Mouse (Mus musculus): ENCODE results near the gene Slc35f5.
"Not testable (repeated sequence)": the region's sequence is repeated elsewhere in the genome, so short reads cannot be mapped to it uniquely, and the experiment has no call there.

Slc35f5 gene

GRCm38 (mm10) chr1:125560259-125561192 lies at the start of gene Slc35f5:
TSS of gene Slc35f5 (plus strand) at chr1:125560595.
- peak; percentile 97 for DNase-seq

- DNase-seq, result no peak
Measured at GRCm38 (mm10) chr1:125514706-125515105, 45.7 kb upstream of the Slc35f5 start.

DNA sequence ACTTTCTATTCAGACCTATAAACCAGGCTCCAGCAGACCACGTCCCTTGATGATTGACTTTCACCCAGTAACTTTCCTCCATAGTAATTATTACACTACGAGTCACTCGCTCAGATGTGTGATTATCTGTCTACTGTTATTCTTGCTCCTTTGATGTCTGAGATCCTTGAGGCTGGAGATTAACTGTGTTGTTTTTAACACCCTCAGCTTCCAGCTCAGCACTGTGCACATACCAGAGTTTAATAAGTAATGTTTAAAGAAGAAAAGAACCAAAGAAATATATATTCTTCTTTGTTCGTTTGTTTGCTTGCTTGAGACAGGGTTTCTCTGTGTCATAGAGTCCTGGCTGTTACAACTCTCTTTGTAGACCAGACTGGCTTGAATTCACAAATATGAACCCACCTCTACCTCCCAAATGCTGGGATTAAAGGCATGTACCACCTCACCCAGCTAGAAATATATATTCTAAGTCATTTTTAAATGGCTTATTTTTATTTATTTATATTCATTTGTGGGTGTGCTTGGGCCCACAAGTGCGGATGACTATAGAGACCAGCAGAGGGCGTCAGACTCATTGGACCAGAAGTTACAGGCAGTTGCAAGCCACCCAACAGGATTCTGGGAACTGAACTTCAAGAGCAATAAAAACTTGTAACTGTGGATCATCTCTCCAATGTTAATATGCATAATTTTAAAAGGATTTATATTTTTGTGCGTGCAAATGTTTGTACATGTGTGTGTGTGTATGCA lies 43.3 kb upstream of the Slc35f5 start:
- no peak for DNase-seq

- DNase-seq, result no peak
Measured at GRCm38 (mm10) chr1:125519107-125519611, 41.2 kb upstream of the Slc35f5 start.

DNA sequence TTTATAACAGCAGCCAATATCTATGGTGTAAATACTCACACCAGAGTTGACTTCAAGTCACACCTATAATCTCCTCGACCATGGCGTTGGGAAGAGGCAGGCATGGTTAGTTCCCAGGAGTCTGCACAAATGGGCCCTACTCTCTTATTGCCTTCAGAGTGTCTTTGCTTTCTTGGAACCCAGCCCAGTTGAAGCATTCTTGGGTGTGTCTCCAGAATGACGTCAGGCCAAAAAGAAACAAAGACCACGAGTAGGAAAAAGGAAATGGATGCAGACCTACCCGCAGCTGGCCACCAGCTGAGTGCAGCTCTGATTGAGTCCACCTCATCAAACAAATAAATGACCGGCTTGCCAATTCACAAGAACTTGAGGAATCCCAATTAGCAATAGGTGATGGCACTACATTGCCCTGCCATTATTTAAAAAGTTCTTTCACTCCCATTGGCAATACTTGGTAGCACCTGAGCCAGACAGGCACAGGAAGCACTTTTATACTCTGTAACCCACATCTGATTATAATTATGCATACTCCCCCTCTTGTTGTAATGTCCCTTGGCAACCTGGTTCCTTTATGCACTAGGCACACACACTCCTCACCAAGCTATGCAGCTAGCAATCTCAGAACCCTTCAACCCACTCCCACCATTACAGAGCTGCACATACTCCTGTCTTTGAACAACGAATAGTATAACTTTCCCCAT lies 34.3 kb upstream of the Slc35f5 start:
- DNase-seq, result peak; percentile 17

DNA sequence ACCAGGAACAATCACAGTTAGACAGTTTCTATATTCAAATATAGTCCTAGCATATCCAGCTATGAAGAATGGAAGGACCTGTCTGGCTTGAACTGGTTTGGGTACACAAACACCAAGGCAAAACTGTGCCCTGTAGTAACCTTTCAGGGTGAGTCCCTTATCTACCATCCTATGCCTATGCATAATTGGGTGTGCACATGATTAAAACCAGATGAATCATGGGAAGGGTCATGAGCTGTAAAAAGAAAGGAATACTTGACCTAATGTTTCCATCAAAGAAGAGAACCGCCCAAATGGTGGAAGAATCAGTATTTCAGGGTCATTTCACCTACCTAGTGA lies 33.8 kb upstream of the Slc35f5 start:
- DNase-seq, result no peak

- no peak for DNase-seq
Measured at GRCm38 (mm10) chr1:125527364-125527763, 33.0 kb upstream of the Slc35f5 start.

DNA sequence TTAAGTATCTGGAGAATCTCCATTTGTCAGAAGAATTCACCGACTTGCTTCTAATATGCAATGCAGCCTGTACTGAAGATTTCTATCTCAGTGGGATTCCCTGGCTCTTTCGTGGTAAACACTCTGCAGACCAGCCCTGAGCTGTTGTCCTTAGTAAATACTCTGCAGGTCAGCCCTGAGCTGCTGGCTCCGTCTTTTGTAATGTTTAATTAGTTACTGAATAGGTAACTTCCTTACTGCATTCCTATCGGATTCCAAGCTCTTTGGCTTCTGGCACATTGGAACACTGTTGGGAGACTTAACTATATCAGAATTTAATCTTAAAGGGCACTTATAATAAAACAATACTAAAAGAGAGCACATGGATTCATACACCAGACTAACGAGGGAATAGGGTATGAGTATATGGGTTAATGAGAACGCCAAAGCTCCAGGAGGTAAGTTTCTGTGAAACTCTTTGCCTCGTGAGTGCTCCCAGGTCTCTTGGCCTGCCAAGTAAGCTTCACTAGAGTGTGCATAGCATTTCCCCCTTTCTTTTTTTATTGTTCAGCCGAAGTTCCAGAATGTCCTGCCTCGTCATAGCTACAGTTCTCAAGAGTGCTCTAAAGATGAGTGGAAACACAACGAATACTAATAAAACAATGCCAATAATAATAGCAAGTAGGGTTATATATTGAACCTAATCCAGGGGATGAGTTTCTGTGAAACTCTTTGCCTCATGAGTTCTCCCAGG lies 27.0 kb upstream of the Slc35f5 start:
- DNase-seq, result not testable (repeated sequence)

GRCm38 (mm10) chr1:125537131-125537530 lies 23.3 kb upstream of the Slc35f5 start:
- no peak for DNase-seq

DNA sequence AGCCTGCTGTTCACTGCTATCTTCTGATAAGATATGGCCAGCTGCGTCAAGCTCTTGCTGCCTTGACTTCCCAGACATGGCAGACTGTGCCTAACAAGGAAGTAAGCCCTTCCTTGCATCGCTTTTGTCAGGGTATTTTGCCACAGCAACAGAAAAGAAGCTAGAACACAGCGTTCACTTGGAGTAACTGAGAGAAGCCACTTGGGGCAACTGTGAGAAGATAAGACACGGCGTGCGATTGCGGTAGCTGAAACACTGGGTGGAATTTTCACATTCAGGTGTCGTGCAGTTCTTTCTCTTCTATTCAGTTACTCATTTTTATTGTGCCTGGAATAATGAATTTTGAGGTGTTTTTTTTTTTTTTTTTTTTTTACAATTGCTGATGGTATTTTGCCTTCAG lies 22.6 kb upstream of the Slc35f5 start:
- no peak for DNase-seq

- no peak for DNase-seq
Measured at GRCm38 (mm10) chr1:125539312-125539711, 21.1 kb upstream of the Slc35f5 start.

GRCm38 (mm10) chr1:125542008-125542999 lies 18.1 kb upstream of the Slc35f5 start:
- DNase-seq, result no peak

DNA sequence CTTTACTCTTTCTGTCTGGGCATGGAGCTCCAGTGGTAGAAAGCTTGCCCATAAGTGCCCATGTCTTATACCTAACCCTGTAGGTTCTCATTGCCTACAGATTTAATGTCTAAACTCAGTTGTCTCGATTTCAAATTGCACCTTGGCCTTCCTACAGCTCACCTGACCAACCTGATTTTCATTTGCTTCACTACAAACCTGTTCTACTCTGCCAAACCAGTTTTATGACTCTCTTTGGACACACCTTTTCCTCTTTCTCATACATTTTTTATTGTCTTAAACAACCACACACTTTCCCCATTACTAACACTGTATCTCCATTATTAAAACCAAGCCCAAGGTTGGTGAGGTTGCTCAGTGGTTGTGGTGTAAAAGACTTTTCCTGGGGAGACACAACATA lies 10.5 kb upstream of the Slc35f5 start:
- no peak for DNase-seq

GRCm38 (mm10) chr1:125550359-125550758 lies 10.0 kb upstream of the Slc35f5 start:
- no peak for DNase-seq

DNA sequence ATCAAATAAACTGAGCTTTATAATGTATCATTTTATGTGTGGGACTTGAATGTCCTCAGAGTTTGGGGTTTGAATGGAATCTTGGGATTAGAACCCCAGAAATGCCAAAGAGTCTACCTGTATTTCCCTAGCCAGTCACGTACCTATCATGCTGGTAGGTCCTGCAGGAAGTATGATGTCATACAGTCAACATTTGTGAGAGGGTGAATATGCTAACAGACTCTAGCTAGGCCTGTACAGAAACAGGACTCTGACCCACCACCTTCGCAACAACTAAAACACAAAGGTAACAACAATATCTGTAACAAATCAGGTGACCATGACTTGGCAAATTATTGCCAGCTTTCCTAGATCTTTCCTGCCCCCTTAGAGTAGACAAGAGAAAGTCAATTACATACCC lies 8.8 kb upstream of the Slc35f5 start:
- no peak for DNase-seq

- DNase-seq, result no peak
Measured at GRCm38 (mm10) chr1:125559261-125559660, 1.1 kb upstream of the Slc35f5 start.

DNA sequence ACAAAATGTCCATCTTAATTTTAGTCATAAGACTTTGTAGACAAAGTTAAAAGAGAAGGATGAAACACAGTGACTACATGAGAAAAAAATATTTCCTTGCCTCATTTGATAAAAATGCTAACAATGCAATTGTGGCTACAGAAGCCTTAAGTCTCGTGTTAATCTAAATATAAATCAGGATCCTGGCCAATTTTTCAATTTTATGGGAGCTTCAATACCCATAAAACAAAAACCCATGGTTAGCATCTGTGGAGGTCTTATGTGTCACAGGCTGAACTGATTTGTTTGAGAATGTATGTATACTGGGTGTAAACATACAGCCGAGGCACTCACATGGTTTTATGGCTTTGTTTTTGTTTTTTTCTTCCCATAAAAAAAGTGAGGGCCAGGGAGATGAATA lies 674 bp upstream of the Slc35f5 start:
- no peak for DNase-seq

DNA sequence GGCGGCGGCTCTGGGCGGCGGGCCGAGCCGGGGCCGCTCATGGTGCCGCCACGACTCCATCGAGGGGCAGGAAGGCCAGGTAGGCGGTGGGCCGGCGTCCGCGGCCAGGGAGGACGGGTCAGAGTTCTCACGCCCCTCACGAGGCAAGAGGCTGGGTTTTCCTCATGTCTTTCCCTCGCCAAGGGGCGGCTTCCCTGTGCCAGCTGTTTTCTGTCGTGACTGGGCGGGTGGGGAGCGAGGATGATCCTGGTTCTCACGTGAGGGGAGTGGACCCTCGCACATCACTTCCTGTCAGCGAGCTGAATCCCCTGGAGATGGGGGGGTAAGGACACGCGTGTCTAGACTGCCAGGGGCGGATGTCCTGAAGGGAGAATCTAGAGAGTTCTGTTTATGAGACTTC lies 811 bp downstream of the Slc35f5 start:
- DNase-seq, result peak; percentile 81

DNA sequence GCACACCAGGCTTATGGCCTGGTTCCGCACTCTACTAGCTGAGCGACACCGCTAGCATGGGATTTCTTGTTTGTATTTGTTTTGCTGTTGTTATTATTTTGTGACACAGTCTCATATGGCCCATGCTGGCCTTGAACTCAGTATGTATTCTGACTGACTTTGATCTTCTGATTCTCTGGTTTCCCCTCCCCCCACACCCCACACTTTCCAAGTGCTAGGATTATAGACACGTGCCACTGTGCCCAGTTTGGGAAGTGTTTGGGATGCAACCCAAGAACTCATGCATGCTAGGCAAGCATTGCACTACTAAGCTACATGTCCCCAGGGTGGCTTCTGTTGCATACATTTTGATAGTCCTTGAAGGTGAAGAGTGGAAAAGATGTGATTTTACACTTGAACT lies 1.4 kb downstream of the Slc35f5 start:
- peak; percentile 6 for DNase-seq

DNA sequence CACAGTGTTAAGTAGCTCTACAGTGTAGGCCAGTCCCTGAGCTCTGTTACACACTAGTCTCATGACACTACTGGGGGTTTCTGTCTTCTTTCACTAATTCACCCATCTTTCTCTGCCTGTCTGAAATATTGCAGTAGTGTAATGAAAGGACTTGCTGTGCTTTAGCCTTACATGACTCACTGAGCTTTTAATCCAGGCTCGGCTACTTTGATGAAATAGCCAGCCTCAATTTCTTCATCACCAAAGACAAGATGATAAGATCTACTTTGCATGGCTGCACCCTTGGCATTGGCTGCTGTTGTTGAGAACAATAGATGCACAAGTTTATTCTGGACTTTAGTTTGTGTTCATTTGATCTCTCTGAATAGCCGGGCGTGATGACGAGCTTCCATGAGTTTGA lies 7.7 kb downstream of the Slc35f5 start:
- peak; percentile 4 for DNase-seq

GRCm38 (mm10) chr1:125574219-125574618 lies 13.8 kb downstream of the Slc35f5 start:
- no peak for DNase-seq

All from retina, postnatal 1 day (tissue).